8 mouse cellular contexts compared by ENCODE assay signal in genomic region chr11:59471413-59472325, GRCm38 (mm10). TPM values are rescaled to one million over a fixed set of nuclear protein-coding genes. Genes with fewer than 3 reads are reported as not detected.
A peak's percentile ranks its signal among the peaks of the same experiment; 100 is the strongest.
DNase-seq lines count a peak whose midpoint lies in the region; ATAC-seq and TF ChIP-seq lines count a peak whose summit lies in the region.

No protein-coding gene starts in this region.

- in situ Hi-C loops in ES-E14 (cut with MboI; ENCODE audit: low sequenced_read_pairs in 2 of 2, unreplicated experiment in 2 of 2) = no loop called here

- TF ChIP-seq CTCF in small intestine, adult 2 months (IDR thresholded peaks at IDR 0.05; ENCODE audit: extremely low read depth, insufficient read length, insufficient replicate concordance, low read depth, low read length) = no peak

- H3K4me1 ChIP-seq in heart, embryonic 15.5 days (replicated peaks) = peaks cover 16% of the 10 kb centered on the region
- peaks cover 2 to 4% of the 10 kb centered on the region in 2 experiments; a peak in 2 of 4 replicates for H3K4me1 ChIP-seq in ES-E14 (ENCODE audit: control insufficient read depth in 2 of 2, insufficient read depth in 2 of 2, low read length in 2 of 2, poor library complexity in 1 of 2)
- peaks cover 9% of the 10 kb centered on the region for H3K4me1 ChIP-seq in forebrain, embryonic 13.5 days
- peaks cover 4% of the 10 kb centered on the region; the same call in 1 of the 2 replicates for H3K4me1 ChIP-seq in liver, embryonic 11.5 days (replicated peaks; ENCODE audit: control insufficient read depth, insufficient read depth, low read length)
- H3K4me1 ChIP-seq in small intestine, adult 2 months (ENCODE audit: control insufficient read depth, insufficient read depth, insufficient read length, low read length) = no peaks in the 10 kb centered on the region; the same call in 1 of the 2 replicates

- no peak for DNase-seq in heart, adult 8-10 months (ENCODE audit: low spot score)
- peak; percentile 33 for DNase-seq in ES-E14 (ENCODE audit: low read depth, low spot score)
- DNase-seq in liver, embryonic 11.5 days (ENCODE audit: low spot score) = peak; percentile 33
- DNase-seq in gastrocnemius, postnatal 25 days = no peak

- 0 out of 2 replicates have a peak, but pooled peaks cover 2% of the 10 kb centered on the region for H3K27me3 ChIP-seq in heart, embryonic 15.5 days
- 0 out of 2 replicates have a peak, but pooled peaks cover 3% of the 10 kb centered on the region for H3K27me3 ChIP-seq in forebrain, embryonic 13.5 days
- H3K27me3 ChIP-seq in liver, embryonic 11.5 days (replicated peaks; ENCODE audit: control insufficient read depth, insufficient read depth, low read length) = peaks cover 2% of the 10 kb centered on the region; the same call in 1 of the 2 replicates
- no peaks in the 10 kb centered on the region for H3K27me3 ChIP-seq in small intestine, adult 2 months (ENCODE audit: control insufficient read depth, insufficient read depth, low read length)

- 6% methylated on average over 37 of the region's 37 CpGs for WGBS in heart, embryonic 15.5 days
- 8% methylated on average over 37 of the region's 37 CpGs for WGBS in forebrain, embryonic 13.5 days
- 8% methylated on average over 37 of the region's 37 CpGs for WGBS in liver, embryonic 11.5 days
- 4% methylated on average over 37 of the region's 37 CpGs for WGBS in small intestine, adult 2 months

- ATAC-seq in heart, embryonic 15.5 days (replicated peaks; ENCODE audit: insufficient number of reproducible peaks, insufficient read depth, low FRiP score, low read depth) = peak; percentile 65
- peak; percentile 84 for ATAC-seq in forebrain, embryonic 13.5 days
- peak; percentile 57 for ATAC-seq in liver, embryonic 11.5 days (replicated peaks; ENCODE audit: low FRiP score)
- ATAC-seq in cerebellum, adult (ENCODE audit: insufficient number of reproducible peaks, low FRiP score, low TSS enrichment) = no peak

- TF ChIP-seq POLR2A in small intestine, adult 2 months (IDR thresholded peaks at IDR 0.05; ENCODE audit: low read depth, low read length) = no peak

- H3K9me3 ChIP-seq in heart, embryonic 15.5 days (replicated peaks) = no peaks in the 10 kb centered on the region
- no peaks in the 10 kb centered on the region for H3K9me3 ChIP-seq in ES-E14 (ENCODE audit: control insufficient read depth, insufficient read depth, low read depth, low read length)
- 0 out of 2 replicates have a peak, but pooled peaks cover 2% of the 10 kb centered on the region for H3K9me3 ChIP-seq in forebrain, embryonic 13.5 days (replicated peaks)
- H3K9me3 ChIP-seq in liver, embryonic 11.5 days (ENCODE audit: control insufficient read depth, low read length) = no peaks in the 10 kb centered on the region

- H3K4me2 ChIP-seq in heart, embryonic 15.5 days = peak overlapping the region; percentile 90
- H3K4me2 ChIP-seq in forebrain, embryonic 13.5 days = peak overlapping the region; percentile 82
- H3K4me2 ChIP-seq in liver, embryonic 11.5 days = peak overlapping the region; percentile 97

- peak overlapping the region; percentile 77 for H3K27ac ChIP-seq in heart, embryonic 15.5 days
- H3K27ac ChIP-seq in ES-E14 (ENCODE audit: insufficient read depth, low read depth, low read length, poor library complexity, severe bottlenecking) = peak overlapping the region; percentile 64; the same call in 1 of the 2 replicates
- peak overlapping the region; percentile 69 for H3K27ac ChIP-seq in forebrain, embryonic 13.5 days
- H3K27ac ChIP-seq in liver, embryonic 11.5 days (ENCODE audit: low read depth, low read length) = peak overlapping the region; percentile 52; the same call in 1 of the 2 replicates
- H3K27ac ChIP-seq in small intestine, adult 2 months (ENCODE audit: insufficient read depth, low read depth, low read length) = peak overlapping the region; percentile 38

- peaks cover 2% of the 10 kb centered on the region; the same call in 1 of the 2 replicates for H3K36me3 ChIP-seq in heart, embryonic 15.5 days
- no peaks in the 10 kb centered on the region for H3K36me3 ChIP-seq in ES-E14 (ENCODE audit: control insufficient read depth, insufficient read depth, low read length, poor library complexity, severe bottlenecking)
- peaks cover 1% of the 10 kb centered on the region; the same call in 1 of the 2 replicates for H3K36me3 ChIP-seq in forebrain, embryonic 13.5 days (ENCODE audit: poor library complexity, severe bottlenecking)
- H3K36me3 ChIP-seq in liver, embryonic 11.5 days (ENCODE audit: control insufficient read depth, insufficient read depth, low read length) = no peaks in the 10 kb centered on the region
- H3K36me3 ChIP-seq in small intestine, adult 2 months (ENCODE audit: control insufficient read depth, insufficient read depth, low read length) = no peaks in the 10 kb centered on the region; the same call in 1 of the 2 replicates

- peak overlapping the region; percentile 96 for H3K9ac ChIP-seq in heart, embryonic 15.5 days
- H3K9ac ChIP-seq in ES-E14 (ENCODE audit: insufficient read depth, low read depth, low read length, poor library complexity, severe bottlenecking) = peak overlapping the region; percentile 95
- peak overlapping the region; percentile 85 for H3K9ac ChIP-seq in forebrain, embryonic 13.5 days
- H3K9ac ChIP-seq in liver, embryonic 11.5 days (ENCODE audit: low read depth, low read length) = peak overlapping the region; percentile 88

- H3K4me3 ChIP-seq in heart, embryonic 15.5 days = peak overlapping the region; percentile 72
- H3K4me3 ChIP-seq in ES-E14 (ENCODE audit: insufficient read depth in 1 of 2, low read depth in 1 of 2, low read length in 2 of 2, poor library complexity in 1 of 2, severe bottlenecking in 1 of 2) = peak overlapping the region; percentile 92 to 98
- peak overlapping the region; percentile 64 for H3K4me3 ChIP-seq in forebrain, embryonic 13.5 days
- peak overlapping the region; percentile 83 for H3K4me3 ChIP-seq in liver, embryonic 11.5 days (ENCODE audit: low read depth, low read length)
- H3K4me3 ChIP-seq in small intestine, adult 2 months (ENCODE audit: low read depth, low read length) = peak overlapping the region; percentile 82

TF ChIP-seq in ES-E14, 5 proteins besides CTCF, POLR2A, EP300 and RAD21:
- TF ChIP-seq HCFC1 (IDR thresholded peaks at IDR 0.05; ENCODE audit: borderline replicate concordance, insufficient read depth, low read length) = no peak
- TF ChIP-seq MAFK (IDR thresholded peaks at IDR 0.05; ENCODE audit: insufficient read depth, low read depth, low read length) = no peak
- no peak for TF ChIP-seq CHD2 (IDR thresholded peaks at IDR 0.05; ENCODE audit: low read depth, low read length)
- TF ChIP-seq ZNF384 (IDR thresholded peaks at IDR 0.05; ENCODE audit: low read depth, low read length) = peak; percentile 74; the same call in 1 of the 2 replicates

RNA-seq across cellular contexts. Expression of gene Zfp867, which starts 0.6 kb away (rescaled TPM):
- polyA plus RNA-seq in heart, embryonic 15.5 days (2015; fragmentation: Nextera tagmentation; extraction: Ambion mirVana) = 5.9 and 6.9 TPM in 2 replicates
- total RNA-seq in heart, adult 8-10 months (2022) = 1 to 10 TPM; 3.4 to 5.3 (median 4.2) TPM
- 4.8 and 5.9 TPM in 2 replicates for total RNA-seq in ES-E14 (2012; rRNA removed)
- 13.5 and 14.1 TPM in 2 replicates for polyA plus RNA-seq in forebrain, embryonic 13.5 days (2015; fragmentation: Nextera tagmentation; extraction: Ambion mirVana)
- polyA plus RNA-seq in liver, embryonic 11.5 days (2014; fragmentation: Nextera tagmentation; extraction: Ambion mirVana) = 3.2 and 3.6 TPM in 2 replicates
- polyA plus RNA-seq in small intestine, adult 2 months (2012; rRNA removed) = 0.08 TPM in 1 of 2 replicates, not detected in the other
- total RNA-seq in gastrocnemius, postnatal 25 days (2021) = 1 to 10 TPM; 2.3 to 2.6 TPM

RNA-seq across cellular contexts. Expression of gene Snap47, which starts 20.7 kb away (rescaled TPM):
- polyA plus RNA-seq in heart, embryonic 15.5 days (2015; fragmentation: Nextera tagmentation; extraction: Ambion mirVana) = 81.0 and 88.9 TPM in 2 replicates
- 10 to 100 TPM; 41.5 to 52.6 (median 44.8) TPM for total RNA-seq in heart, adult 8-10 months (2022)
- 44.3 and 60.5 TPM in 2 replicates for total RNA-seq in ES-E14 (2012; rRNA removed)
- polyA plus RNA-seq in forebrain, embryonic 13.5 days (2015; fragmentation: Nextera tagmentation; extraction: Ambion mirVana) = 239 and 252 TPM in 2 replicates
- 57.9 and 67.4 TPM in 2 replicates for polyA plus RNA-seq in liver, embryonic 11.5 days (2014; fragmentation: Nextera tagmentation; extraction: Ambion mirVana)
- 9.8 and 14.6 TPM in 2 replicates for polyA plus RNA-seq in small intestine, adult 2 months (2012; rRNA removed)
- total RNA-seq in gastrocnemius, postnatal 25 days (2021) = 10 to 100 TPM; 18.2 to 23.6 TPM

RNA-seq across cellular contexts. Expression of gene Jmjd4, which starts 21.8 kb away (rescaled TPM):
- 8.8 and 11.4 TPM in 2 replicates for polyA plus RNA-seq in heart, embryonic 15.5 days (2015; fragmentation: Nextera tagmentation; extraction: Ambion mirVana)
- total RNA-seq in heart, adult 8-10 months (2022) = 10 to 100 TPM; 10.4 to 13.8 (median 12.5) TPM
- total RNA-seq in ES-E14 (2012; rRNA removed) = 14.1 and 14.7 TPM in 2 replicates
- 12.5 and 13.0 TPM in 2 replicates for polyA plus RNA-seq in forebrain, embryonic 13.5 days (2015; fragmentation: Nextera tagmentation; extraction: Ambion mirVana)
- polyA plus RNA-seq in liver, embryonic 11.5 days (2014; fragmentation: Nextera tagmentation; extraction: Ambion mirVana) = 10.8 and 12.7 TPM in 2 replicates
- polyA plus RNA-seq in small intestine, adult 2 months (2012; rRNA removed) = 1.9 and 2.4 TPM in 2 replicates
- total RNA-seq in gastrocnemius, postnatal 25 days (2021) = 1 to 10 TPM; 8.5 to 8.8 TPM

RNA-seq across cellular contexts. Expression of gene Zkscan17, which starts 54.9 kb away (rescaled TPM):
- polyA plus RNA-seq in heart, embryonic 15.5 days (2015; fragmentation: Nextera tagmentation; extraction: Ambion mirVana) = 11.6 and 15.9 TPM in 2 replicates
- 10 to 100 TPM; 11.1 to 14.3 (median 13.3) TPM for total RNA-seq in heart, adult 8-10 months (2022)
- 22.5 and 22.6 TPM in 2 replicates for total RNA-seq in ES-E14 (2012; rRNA removed)
- polyA plus RNA-seq in forebrain, embryonic 13.5 days (2015; fragmentation: Nextera tagmentation; extraction: Ambion mirVana) = 20.4 and 23.9 TPM in 2 replicates
- polyA plus RNA-seq in liver, embryonic 11.5 days (2014; fragmentation: Nextera tagmentation; extraction: Ambion mirVana) = 16.8 TPM in 2 replicates
- 3.7 and 5.8 TPM in 2 replicates for polyA plus RNA-seq in small intestine, adult 2 months (2012; rRNA removed)
- total RNA-seq in gastrocnemius, postnatal 25 days (2021) = 10 to 100 TPM; 12.9 to 15.8 TPM

Comparison
In these comparisons a context has a peak if more than half of its experiments do, and no peak if none do; other contexts are left out.
1. DNase-seq: peak in ES-E14 (single experiment) and liver, embryonic 11.5 days (single experiment); none in heart, adult 8-10 months (single experiment) and gastrocnemius, postnatal 25 days (single experiment).
2. Peak in every context shown above with its lines, with median percentiles within 50 percentile points of each other: H3K27ac ChIP-seq, H3K4me2 ChIP-seq, H3K4me3 ChIP-seq and H3K9ac ChIP-seq.